Mouse (Mus musculus) frontal cortex, postnatal 10 days (tissue): ENCODE measurements around the gene Mfsd7a.

Experiments used
- DNase-seq, 2 experiments: peaks; one replicate each; pipeline ENCODE4 v3.0.0; 2022; ENCODE audit warnings: low spot score in 2 of 2, mixed read lengths in 1 of 2

Mfsd7a gene

DNA sequence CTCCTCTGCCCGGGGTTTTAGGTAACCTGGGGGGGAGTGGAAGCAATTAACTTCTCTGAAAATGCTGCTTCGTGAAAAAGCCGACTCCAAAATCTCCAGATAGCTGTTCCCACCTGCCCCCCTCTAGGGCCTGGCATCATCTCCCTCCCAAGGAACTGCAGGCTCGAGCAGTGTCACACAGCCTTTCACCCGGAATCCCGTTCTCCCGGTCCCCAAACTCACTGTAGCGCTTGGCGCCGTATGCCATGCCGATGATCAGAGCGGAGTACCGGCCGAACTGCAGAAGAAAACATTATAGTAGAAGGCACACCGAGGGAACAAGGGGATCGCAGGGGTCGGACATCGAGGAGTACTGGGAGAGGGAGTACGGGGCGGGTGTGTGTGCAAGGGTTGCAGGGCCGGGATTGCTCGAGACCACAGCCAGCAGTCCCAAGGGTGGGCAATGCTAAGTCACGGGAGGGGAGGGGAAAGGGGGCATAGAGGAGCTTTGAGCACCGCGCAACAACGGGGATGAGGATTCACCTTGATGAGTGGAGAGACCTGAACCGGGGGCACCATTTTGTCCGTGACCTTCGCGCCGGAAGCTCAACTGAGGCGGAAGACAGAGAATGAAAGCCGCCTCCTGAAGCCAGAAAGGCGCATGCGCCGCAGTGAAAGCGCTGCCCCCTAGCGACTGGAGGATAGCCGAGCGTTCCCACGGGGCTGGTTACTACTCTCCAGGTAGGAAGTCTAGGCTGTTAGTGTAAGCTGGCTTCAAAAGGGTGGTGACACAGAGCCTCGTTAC lies 14.7 kb downstream of the Mfsd7a start, which contains the start of gene Atp5k:
Atp5k (minus strand) TSS at position 645 of the 784 bp plus-strand sequence.
- DNase-seq: peak; percentile 87 to 91

DNA sequence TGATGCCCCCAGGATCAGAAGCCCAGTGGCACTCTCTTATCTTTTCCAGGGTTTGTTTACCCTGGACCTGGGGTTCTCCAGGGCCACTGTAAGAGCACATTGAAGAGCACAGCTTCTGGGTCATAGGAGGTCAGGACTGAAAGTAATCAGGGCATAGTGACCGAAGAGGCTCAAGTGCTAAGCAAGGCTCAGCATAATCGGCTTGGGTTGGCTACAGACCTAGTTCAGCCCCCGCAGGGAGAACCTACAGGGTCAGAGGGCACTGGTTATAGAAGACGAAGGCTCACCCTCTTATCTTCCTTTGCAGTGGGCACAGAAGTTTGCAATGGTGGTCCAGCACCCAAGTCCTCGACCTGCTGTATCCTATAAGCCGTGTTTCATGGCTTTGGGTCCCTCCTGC lies 17.5 kb downstream of the Mfsd7a start:
- no peak for DNase-seq

- DNase-seq: peak in 1 of 2 experiments; percentile 26
Measured at GRCm38 (mm10) chr5:108427186-108427585, 21.5 kb downstream of the Mfsd7a start.

DNA sequence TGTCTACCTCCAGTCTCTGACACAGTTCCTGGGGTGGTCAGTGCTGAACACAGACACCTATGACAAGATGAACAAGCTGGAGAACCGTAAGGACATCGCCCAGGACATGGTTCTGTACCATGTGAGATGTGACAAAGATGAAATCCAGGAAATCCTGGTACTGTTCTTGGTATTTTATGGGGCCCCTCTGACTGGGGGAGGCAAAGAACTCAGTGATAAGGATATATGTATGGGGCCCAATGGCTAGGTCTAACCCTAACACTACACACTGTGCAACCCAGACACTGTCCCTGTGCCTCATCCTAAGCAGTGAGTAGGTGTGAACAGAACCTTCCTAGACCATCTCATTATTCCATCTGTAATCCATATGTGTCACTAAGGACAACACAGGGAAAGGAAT lies 25.3 kb downstream of the Mfsd7a start:
- no peak for DNase-seq

DNA sequence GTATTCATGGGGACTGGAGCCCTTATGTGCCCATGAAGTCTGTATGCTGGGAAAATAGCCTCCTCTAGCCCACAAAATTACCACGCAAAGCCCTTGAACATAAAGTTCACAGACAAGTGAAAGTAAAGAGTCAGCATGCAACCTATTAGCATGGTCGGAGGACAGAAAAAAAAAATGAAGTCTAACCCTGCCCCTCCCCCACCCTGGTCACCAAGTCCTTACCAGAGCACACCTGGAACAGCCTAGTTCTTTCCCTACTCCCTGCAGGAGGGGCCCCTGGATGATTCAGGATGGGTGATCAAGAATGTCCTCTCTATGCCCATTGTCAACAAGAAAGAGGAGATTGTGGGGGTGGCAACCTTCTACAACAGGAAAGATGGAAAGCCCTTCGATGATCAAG lies 25.9 kb downstream of the Mfsd7a start:
- DNase-seq: no peak

GRCm38 (mm10) chr5:108414711-108415110 lies 34.0 kb downstream of the Mfsd7a start:
- DNase-seq: no peak

GRCm38 (mm10) chr5:108406977-108407376 lies 41.7 kb downstream of the Mfsd7a start:
- DNase-seq: no peak

GRCm38 (mm10) chr5:108405460-108405859 lies 43.2 kb downstream of the Mfsd7a start:
- no peak for DNase-seq

DNA sequence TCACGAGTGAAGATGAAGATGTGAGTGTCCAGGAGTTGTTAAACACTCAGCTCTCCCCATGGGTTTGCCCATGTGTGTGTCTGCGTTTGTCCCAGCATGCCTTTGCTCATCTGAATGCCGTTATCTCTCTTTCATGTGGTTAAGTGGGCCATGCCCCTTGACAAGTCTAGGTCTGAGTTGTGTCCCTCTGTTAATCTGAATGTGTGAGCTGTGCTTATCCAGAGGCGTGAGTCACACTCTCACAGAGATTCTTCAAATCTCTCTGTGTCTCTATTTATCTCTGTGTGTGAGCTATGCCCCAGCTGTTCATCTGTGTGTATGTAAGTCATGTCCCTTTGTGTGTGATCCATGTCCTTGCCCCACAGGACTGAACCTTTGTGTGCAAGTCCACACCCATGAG lies 45.2 kb downstream of the Mfsd7a start:
- no peak for DNase-seq
